Mouse (Mus musculus) neural tube, embryonic 15.5 days (tissue): ENCODE results near the gene Pdlim5. TPM values are rescaled to one million over a fixed set of nuclear protein-coding genes. Genes with fewer than 3 reads are reported as not detected.

Source experiments
- ATAC-seq: fragments of 200-750 bp; cut with Nextera tagmentation; 2 replicates; pipeline ENCODE4 v1.8.0; 2017; ENCODE audit warnings: mild to moderate bottlenecking, moderate TSS enrichment, moderate library complexity; ENCODE audit not compliant: low FRiP score
- H3K27ac ChIP-seq: fragments of 300-500 bp; sonication (generic); replicated peaks from 2 replicates; pipeline ENCODE4 v1.5.1; 2015; ENCODE audit warnings: mild to moderate bottlenecking, inconsistent platforms
- H3K27me3 ChIP-seq: fragments of 300-500 bp; sonication (generic); replicated peaks from 2 replicates; pipeline ENCODE4 v1.6.1; 2015; ENCODE audit warnings: inconsistent platforms
- H3K36me3 ChIP-seq: fragments of 300-500 bp; sonication (generic); 2 replicates; pipeline ENCODE4 v1.6.1; 2015; ENCODE audit warnings: inconsistent platforms
- H3K4me1 ChIP-seq: fragments of 300-500 bp; sonication (generic); 2 replicates; pipeline ENCODE4 v1.6.1; 2015; ENCODE audit warnings: inconsistent platforms
- H3K4me2 ChIP-seq: fragments of 300-500 bp; sonication (generic); 2 replicates; pipeline ENCODE4 v1.6.1; 2015; ENCODE audit warnings: inconsistent platforms, mild to moderate bottlenecking, moderate library complexity
- H3K4me3 ChIP-seq: fragments of 300-500 bp; sonication (generic); replicated peaks from 2 replicates; pipeline ENCODE4 v1.5.1; 2015; ENCODE audit warnings: mild to moderate bottlenecking, inconsistent platforms
- H3K9ac ChIP-seq: fragments of 300-500 bp; sonication (generic); replicated peaks from 2 replicates; pipeline ENCODE4 v1.6.1; 2015; ENCODE audit warnings: mild to moderate bottlenecking, inconsistent platforms
- H3K9me3 ChIP-seq: fragments of 300-500 bp; sonication (generic); replicated peaks from 2 replicates; pipeline ENCODE4 v1.6.1; 2016; ENCODE audit warnings: inconsistent platforms
- WGBS: fragments of 180-500 bp; shearing (Covaris S2); methylation state at CpG from one replicate; pipeline ENCODE4 v1.1.7; 2015; ENCODE audit warnings: mixed read lengths; 5-methylcytosine and 5-hydroxymethylcytosine counted together
- polyA plus RNA-seq: library from polyadenylated mRNA; unstranded; fragments of >200 nt; fragmentation: Nextera tagmentation; extraction: Ambion mirVana; gene quantifications from 2 replicates; pipeline ENCODE4 v1.2.1, GENCODE M21; 2015

Gene Pdlim5
- polyA plus RNA-seq, 1 experiment from 2014 or later = 17.4 TPM

DNA sequence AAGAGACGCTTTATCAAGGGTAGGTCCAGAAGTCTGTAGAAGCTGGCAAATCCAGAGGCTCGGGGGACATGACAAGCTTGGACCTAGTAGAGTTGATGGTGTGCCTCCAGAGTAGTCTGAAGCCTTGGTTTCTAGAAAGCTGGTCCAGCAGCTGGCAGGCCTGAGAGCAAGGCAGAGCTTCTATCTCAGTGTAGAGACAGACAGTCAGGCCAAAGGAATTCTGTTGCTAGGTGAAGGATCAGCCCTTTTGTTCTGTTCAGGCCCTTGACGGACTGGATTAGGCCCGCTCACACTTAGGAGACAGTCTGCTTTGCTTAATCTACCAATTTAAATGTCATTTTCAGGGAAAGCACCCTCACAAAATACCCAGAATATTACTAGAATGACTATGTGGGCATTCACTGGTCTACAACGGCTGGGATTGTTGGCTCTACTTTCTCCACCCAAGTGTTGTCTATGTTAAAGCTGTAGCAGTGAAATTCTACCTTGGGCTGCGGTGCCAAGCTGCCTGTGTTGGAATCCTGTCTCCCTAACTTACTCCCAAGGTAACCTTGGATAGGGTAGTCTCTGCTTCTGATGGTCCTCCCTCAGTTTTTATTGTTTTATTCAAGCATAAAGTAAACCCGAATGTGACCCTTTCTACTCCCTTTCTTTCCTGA, 38.8 kb upstream of the Pdlim5 start:
- Histone ChIP-seq H3K27ac (no peak overlapping the region), H3K4me1 (no peaks in the 10 kb centered on the region), H3K4me2 (no peak overlapping the region), H3K9ac (no peak overlapping the region), H3K9me3 (no peaks in the 10 kb centered on the region), H3K36me3 (no peaks in the 10 kb centered on the region), H3K4me3 (no peak overlapping the region), H3K27me3 (no peaks in the 10 kb centered on the region)
- no peak for ATAC-seq
- 50% methylated on average over 7 of the region's 7 CpGs for WGBS

- H3K9me3 ChIP-seq = no peaks in the 10 kb centered on the region
- no peak overlapping the region for H3K27ac ChIP-seq
- no peaks in the 10 kb centered on the region for H3K36me3 ChIP-seq
- H3K4me3 ChIP-seq = no peak overlapping the region
- H3K4me1 ChIP-seq = no peaks in the 10 kb centered on the region
- H3K4me2 ChIP-seq = no peak overlapping the region
- no peak overlapping the region for H3K9ac ChIP-seq
- WGBS = 57% methylated on average over 3 of the region's 3 CpGs
- no peak for ATAC-seq
- no peaks in the 10 kb centered on the region for H3K27me3 ChIP-seq
Observed at GRCm38 (mm10) chr3:142431481-142431880, 36.0 kb upstream of the Pdlim5 start.

DNA sequence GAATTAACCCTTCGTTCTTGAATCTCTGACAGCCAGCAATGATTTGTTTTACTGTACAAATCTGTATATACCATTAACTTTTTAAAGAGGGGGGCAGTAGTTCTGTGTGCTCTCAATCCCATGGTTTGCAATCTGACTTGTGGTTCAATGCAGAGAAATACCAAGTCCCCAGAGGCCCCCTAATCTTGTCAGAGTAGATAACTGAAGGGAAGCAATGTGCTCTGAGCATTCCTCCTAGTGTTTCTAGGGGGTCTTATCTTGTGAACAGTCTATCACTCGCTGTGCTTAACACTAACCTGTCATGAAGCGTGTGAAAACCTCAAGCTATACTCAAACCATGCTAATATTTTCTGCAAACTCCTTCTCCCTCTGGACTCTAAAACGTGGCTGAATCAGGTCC, 34.6 kb upstream of the Pdlim5 start:
- Histone ChIP-seq H3K4me3 (no peak overlapping the region), H3K9me3 (no peaks in the 10 kb centered on the region), H3K27me3 (no peaks in the 10 kb centered on the region), H3K9ac (no peak overlapping the region), H3K36me3 (no peaks in the 10 kb centered on the region), H3K4me2 (no peak overlapping the region), H3K27ac (no peak overlapping the region), H3K4me1 (no peaks in the 10 kb centered on the region)
- 88% methylated on average over 4 of the region's 4 CpGs for WGBS
- no peak for ATAC-seq

- Histone ChIP-seq H3K4me3 (no peak overlapping the region), H3K27me3 (no peaks in the 10 kb centered on the region), H3K4me1 (no peaks in the 10 kb centered on the region), H3K27ac (no peak overlapping the region), H3K9me3 (no peaks in the 10 kb centered on the region), H3K4me2 (no peak overlapping the region), H3K9ac (no peak overlapping the region), H3K36me3 (no peaks in the 10 kb centered on the region)
- WGBS = 39% methylated on average over 3 of the region's 3 CpGs
- ATAC-seq = no peak
Observed at GRCm38 (mm10) chr3:142426806-142427205, 31.3 kb upstream of the Pdlim5 start.

GRCm38 (mm10) chr3:142424134-142424533, 28.6 kb upstream of the Pdlim5 start:
- WGBS = 89% methylated on average over 1 of the region's 1 CpGs
- ATAC-seq = no peak
- Histone ChIP-seq H3K9ac (no peak overlapping the region), H3K4me2 (no peak overlapping the region), H3K9me3 (no peaks in the 10 kb centered on the region), H3K27me3 (no peaks in the 10 kb centered on the region), H3K4me3 (no peak overlapping the region), H3K36me3 (no peaks in the 10 kb centered on the region), H3K4me1 (no peaks in the 10 kb centered on the region), H3K27ac (no peak overlapping the region)

GRCm38 (mm10) chr3:142423501-142423917, 28.0 kb upstream of the Pdlim5 start:
- no peak overlapping the region for H3K9ac ChIP-seq
- no peaks in the 10 kb centered on the region for H3K27me3 ChIP-seq
- H3K4me2 ChIP-seq = no peak overlapping the region
- no peaks in the 10 kb centered on the region for H3K36me3 ChIP-seq
- WGBS = 65% methylated on average over 4 of the region's 4 CpGs
- no peak for ATAC-seq
- H3K4me3 ChIP-seq = no peak overlapping the region
- no peak overlapping the region for H3K27ac ChIP-seq
- no peaks in the 10 kb centered on the region for H3K9me3 ChIP-seq
- H3K4me1 ChIP-seq = no peaks in the 10 kb centered on the region

DNA sequence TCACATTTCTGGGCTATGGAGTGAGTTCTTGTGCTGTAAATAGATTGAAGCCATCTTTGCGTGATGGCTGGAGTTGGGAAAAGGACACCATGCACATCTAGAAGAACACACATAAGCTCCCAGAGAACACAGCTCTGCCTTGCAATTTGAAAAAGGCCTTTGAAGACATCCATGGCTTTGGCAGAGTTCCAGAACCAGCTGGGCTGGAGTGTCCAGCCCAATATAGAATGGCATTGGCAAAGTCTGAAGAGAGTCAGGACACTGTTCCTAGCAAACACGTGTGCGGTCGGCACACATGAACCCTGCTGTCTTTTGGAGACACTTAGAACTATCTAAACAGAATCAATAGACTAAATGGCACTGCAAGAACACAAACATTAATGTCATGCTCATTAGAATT, 26.7 kb upstream of the Pdlim5 start:
- 75% methylated on average over 4 of the region's 4 CpGs for WGBS
- H3K36me3 ChIP-seq = no peaks in the 10 kb centered on the region
- no peak overlapping the region for H3K9ac ChIP-seq
- ATAC-seq = no peak
- no peak overlapping the region for H3K27ac ChIP-seq
- H3K4me2 ChIP-seq = no peak overlapping the region
- H3K4me1 ChIP-seq = no peaks in the 10 kb centered on the region
- H3K9me3 ChIP-seq = no peaks in the 10 kb centered on the region
- no peak overlapping the region for H3K4me3 ChIP-seq
- no peaks in the 10 kb centered on the region for H3K27me3 ChIP-seq

DNA sequence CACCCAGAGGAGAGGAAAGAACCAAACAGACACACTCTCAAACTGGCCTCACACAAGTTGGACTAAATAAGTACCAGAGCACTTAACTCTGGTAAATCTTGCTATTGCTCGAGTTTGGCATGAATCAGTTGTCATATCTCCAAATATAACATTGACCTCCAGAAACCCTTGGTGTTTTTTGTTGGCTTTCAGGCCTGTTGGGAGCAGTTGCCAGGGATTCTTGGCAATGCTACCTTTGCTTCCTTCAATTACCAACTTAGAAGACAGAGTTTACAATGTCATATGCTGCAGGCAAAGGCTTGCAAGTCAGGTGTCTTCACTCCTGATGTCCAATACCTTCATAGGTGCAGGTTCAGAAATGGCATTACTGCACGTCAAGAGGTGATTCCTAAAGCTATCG, 26.0 kb upstream of the Pdlim5 start:
- no peak overlapping the region for H3K27ac ChIP-seq
- ATAC-seq = no peak

DNA sequence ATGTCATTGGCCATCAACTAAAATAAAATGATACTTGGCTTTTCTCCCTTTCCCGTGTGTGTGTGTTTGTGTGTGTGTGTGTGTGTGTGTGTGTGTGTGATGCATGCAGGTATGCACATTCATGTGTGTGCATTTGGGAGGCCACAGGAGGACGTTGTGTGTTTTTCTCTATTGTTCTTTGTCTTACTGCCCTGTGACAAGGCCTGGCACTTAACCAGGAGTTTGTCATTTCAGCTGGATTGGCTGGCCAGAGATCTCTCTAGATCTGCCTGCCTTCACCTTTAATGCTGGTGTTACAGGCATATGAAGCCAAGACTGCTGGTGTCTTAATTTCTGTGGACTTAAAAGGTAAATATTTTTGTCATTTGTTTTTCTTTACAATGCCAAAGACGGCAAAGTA, 22.5 kb upstream of the Pdlim5 start:
- no peak for ATAC-seq
- 77% methylated on average over 3 of the region's 3 CpGs for WGBS
- no peaks in the 10 kb centered on the region for H3K9me3 ChIP-seq
- no peak overlapping the region for H3K9ac ChIP-seq
- H3K36me3 ChIP-seq = no peaks in the 10 kb centered on the region
- H3K27me3 ChIP-seq = no peaks in the 10 kb centered on the region
- H3K27ac ChIP-seq = no peak overlapping the region
- H3K4me2 ChIP-seq = no peak overlapping the region
- no peak overlapping the region for H3K4me3 ChIP-seq
- no peaks in the 10 kb centered on the region for H3K4me1 ChIP-seq

More for the DNA sequence above, 26.0 kb upstream of the Pdlim5 start:
- Histone ChIP-seq H3K9ac (no peak overlapping the region), H3K36me3 (no peaks in the 10 kb centered on the region), H3K4me1 (no peaks in the 10 kb centered on the region), H3K27me3 (no peaks in the 10 kb centered on the region), H3K9me3 (no peaks in the 10 kb centered on the region), H3K4me2 (no peak overlapping the region), H3K4me3 (no peak overlapping the region)
- WGBS = 93% methylated on average over 3 of the region's 3 CpGs

DNA sequence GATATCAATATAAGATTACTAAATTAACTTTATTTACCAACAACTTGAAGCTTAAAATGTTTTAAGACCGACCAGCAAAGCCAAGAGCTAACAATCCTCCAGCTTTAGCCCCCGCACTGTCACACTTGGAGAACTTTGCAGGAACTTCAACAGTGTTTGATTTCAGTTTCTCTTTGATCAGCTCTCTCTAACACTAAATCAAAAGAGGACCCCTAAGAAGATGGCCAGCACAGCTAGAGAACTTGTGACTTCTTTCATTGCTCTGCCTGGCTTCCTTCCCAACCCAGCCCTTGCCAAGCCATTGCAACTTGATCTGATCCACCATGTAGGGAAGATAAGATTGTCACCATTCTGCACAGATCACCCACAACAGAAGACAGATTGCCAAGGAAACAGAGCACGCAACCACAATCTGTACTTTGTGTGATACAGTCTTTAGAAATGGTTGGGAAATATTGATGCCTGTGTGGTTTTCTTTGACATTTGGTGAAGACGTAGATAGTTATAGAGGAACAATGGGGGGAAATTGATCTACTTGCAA, 17.9 kb upstream of the Pdlim5 start:
- ATAC-seq = no peak
- H3K4me3 ChIP-seq = no peak overlapping the region
- H3K4me1 ChIP-seq = no peaks in the 10 kb centered on the region
- H3K4me2 ChIP-seq = no peak overlapping the region
- no peaks in the 10 kb centered on the region for H3K27me3 ChIP-seq
- H3K27ac ChIP-seq = no peak overlapping the region
- no peak overlapping the region for H3K9ac ChIP-seq
- no peaks in the 10 kb centered on the region for H3K9me3 ChIP-seq
- no peaks in the 10 kb centered on the region for H3K36me3 ChIP-seq
- WGBS = 88% methylated on average over 4 of the region's 4 CpGs

DNA sequence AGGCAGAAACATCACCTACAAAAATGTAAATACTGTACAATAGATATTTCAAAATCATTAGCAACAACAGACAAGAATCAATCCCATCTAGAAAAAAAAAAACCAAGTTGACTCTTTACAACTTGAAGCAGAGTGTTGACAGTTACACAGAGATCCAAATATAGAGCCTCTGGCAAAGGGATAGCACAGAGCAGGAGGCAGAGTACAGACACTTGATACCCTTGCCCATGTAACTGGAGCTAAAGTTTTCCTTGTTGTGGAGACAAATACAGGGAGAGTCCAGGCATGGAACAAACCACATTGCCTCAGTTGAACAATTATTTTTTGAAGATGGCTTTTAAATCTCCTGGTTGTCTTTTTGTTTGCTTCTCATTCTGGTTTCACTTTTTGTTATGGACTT, 15.4 kb upstream of the Pdlim5 start:
- no peaks in the 10 kb centered on the region for H3K27me3 ChIP-seq
- H3K27ac ChIP-seq = no peak overlapping the region
- H3K4me2 ChIP-seq = no peak overlapping the region
- H3K9ac ChIP-seq = no peak overlapping the region
- H3K9me3 ChIP-seq = no peaks in the 10 kb centered on the region
- H3K4me3 ChIP-seq = no peak overlapping the region
- H3K4me1 ChIP-seq = no peaks in the 10 kb centered on the region
- no peaks in the 10 kb centered on the region for H3K36me3 ChIP-seq
- ATAC-seq = no peak

GRCm38 (mm10) chr3:142394796-142395508, 544 bp downstream of the Pdlim5 start:
- H3K36me3 ChIP-seq = no peaks in the 10 kb centered on the region
- H3K4me3 ChIP-seq = peak overlapping the region; percentile 83
- peak overlapping the region; percentile 70 for H3K4me2 ChIP-seq
- H3K4me1 ChIP-seq = peaks cover 14% of the 10 kb centered on the region
- no peaks in the 10 kb centered on the region for H3K27me3 ChIP-seq
- H3K9ac ChIP-seq = peak overlapping the region; percentile 67
- ATAC-seq = peak; percentile 86
- under 1% methylated on average over 60 of the region's 64 CpGs for WGBS
- H3K27ac ChIP-seq = peak overlapping the region; percentile 57
- H3K9me3 ChIP-seq = no peaks in the 10 kb centered on the region
